Mouse (Mus musculus): Measurements from ENCODE around the gene Pitpnc1.

The Pitpnc1 gene

DNA sequence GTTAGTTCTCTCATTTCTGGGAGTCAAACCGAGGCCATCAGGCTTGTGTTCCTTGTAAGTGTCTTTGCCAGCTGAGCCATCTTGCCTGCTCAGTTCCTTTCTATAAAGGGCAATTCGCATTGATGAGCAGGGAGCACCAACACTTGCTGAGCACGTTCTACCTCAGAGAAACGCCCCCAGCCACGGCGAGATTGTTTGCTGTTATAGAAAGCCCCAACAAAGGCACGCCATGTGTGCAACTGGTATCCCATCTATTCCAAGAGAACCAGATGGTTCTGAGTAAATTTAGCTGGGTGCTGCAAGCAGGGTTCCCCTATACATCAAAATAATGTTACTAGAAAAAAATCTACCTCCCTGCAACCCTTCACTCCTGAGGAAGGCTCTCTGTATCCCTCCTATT is 188.0 kb downstream of the Pitpnc1 start:
- no peak for DNase-seq (ENCODE audit: low read depth, low spot score)

DNA sequence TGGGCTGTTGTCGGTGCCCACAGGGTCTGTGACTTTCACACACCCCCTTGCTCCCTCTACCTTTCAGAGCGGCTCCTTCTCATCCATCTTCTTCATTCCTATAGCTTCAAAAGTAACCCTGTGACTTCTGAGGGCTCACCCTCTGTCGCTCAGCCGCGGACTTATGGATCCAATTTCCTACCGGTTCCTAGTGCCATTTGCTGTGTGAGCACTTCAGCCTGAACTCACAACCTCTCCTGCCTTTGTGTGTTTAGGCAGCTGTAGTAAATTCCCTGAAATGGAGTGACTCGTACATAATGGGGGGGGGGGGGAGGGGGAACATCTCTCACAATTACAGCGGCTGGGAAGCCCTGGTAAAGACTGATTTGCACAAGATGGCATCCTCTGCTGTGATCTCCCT is 191.2 kb downstream of the Pitpnc1 start:
- DNase-seq (ENCODE audit: low read depth, low spot score), result no peak

- no peak for DNase-seq (ENCODE audit: low read depth, low spot score)
Observed at GRCm38 (mm10) chr11:107276898-107277297, 193.6 kb downstream of the Pitpnc1 start.

DNA sequence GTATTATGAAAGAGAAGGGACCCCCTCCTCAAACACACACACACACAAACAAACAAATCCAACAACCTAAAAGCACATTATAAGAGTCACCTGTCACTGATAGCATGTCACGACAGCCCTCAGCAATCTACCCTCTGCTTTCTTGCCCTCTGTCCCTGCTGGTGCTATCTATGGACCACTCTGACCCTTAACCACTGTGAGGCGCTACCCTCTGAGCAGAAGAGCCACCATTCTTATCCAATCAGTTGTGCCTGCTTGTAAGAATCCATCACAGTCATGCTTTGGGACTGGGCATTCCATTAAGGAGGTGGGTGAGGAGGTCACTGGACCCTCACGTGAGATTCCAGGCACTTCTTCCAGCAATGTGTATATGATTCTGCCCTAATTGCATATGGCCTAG is 194.2 kb downstream of the Pitpnc1 start:
- DNase-seq (ENCODE audit: low read depth, low spot score), result no peak

DNA sequence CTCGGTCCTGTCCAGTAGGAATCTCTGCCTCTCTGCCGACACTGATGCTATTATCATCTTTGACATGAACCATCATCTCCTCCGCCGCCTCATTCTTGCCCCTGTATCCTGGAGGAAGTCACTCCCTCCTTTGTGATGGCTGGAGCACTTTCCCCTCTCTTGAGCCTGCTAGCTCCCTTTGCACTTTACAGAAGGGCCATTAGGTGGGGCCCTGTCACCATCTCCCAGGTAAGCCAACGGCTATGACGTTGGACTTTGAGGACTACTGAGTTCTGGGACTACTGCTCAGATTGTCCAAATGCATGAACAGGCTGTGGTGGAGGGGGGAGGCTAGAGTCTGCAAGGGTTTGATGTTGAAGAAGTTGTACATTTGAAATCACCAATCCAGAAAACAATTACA is 194.6 kb downstream of the Pitpnc1 start:
- DNase-seq (ENCODE audit: low read depth, low spot score), result no peak

- no peak for DNase-seq (ENCODE audit: low read depth, low spot score)
Observed at GRCm38 (mm10) chr11:107274206-107274605, 196.3 kb downstream of the Pitpnc1 start.

GRCm38 (mm10) chr11:107272351-107272975 is 198.0 kb downstream of the Pitpnc1 start:
- no peak for DNase-seq (ENCODE audit: low read depth, low spot score)

- no peak for DNase-seq (ENCODE audit: low read depth, low spot score)
Observed at GRCm38 (mm10) chr11:107270564-107270963, 199.9 kb downstream of the Pitpnc1 start.

DNA sequence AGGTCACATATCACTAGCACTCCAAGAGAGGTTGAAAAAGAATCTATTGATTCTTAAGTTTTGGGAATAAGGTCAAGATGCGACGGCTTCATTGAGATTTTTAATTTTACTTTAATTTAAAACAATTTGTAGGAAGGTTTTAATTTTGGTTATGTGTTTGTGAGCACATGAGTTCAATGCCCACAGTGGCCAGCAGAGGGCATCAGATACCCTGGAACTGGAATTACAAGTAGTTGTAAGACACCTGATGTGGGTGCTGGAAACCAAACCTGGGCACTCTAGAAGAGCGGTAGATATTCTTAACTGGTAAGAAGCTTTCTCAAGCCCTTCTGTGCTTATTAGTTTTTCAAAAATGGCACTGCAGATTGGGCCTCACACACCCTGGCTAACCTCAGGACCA is 203.0 kb downstream of the Pitpnc1 start:
- no peak for DNase-seq (ENCODE audit: low read depth, low spot score)

GRCm38 (mm10) chr11:107265861-107266260 is 204.6 kb downstream of the Pitpnc1 start:
- DNase-seq (ENCODE audit: low read depth, low spot score), result no peak

DNA sequence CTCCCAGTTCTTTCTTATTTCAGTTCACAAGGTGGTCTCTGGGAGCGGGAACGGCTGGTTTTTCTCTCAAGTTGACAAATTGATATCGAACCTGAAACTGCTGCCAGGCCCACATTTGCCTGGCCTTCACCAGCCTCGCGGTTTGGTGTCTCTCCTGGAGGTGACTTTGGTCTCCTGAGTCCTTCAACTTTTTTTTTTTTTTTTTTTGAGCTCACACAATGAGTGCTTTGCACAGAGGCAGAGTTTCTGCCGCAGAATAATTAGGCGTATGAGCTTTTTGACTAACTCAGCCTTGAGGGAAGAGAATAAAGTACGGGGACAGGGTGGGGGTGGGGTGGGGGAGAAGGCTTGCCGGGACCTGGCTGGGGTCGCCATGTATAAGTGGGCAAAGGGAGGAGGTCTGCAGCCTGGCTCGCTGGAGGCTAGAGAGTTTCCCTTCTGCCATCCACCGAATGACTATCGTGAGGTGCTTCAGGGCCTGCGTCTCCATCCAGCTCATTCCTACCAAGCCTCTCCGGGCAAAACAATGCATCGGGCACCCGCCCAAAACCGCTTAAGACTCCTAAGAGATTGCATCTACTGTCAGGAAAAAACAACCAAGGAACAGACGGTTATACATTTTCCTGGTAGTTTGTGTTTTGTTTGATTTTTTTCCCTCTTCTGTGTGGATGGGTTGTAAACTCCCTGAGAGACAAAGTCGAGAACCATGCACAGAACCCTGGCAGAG is 205.4 kb downstream of the Pitpnc1 start:
- DNase-seq (ENCODE audit: low read depth, low spot score), result no peak

DNA sequence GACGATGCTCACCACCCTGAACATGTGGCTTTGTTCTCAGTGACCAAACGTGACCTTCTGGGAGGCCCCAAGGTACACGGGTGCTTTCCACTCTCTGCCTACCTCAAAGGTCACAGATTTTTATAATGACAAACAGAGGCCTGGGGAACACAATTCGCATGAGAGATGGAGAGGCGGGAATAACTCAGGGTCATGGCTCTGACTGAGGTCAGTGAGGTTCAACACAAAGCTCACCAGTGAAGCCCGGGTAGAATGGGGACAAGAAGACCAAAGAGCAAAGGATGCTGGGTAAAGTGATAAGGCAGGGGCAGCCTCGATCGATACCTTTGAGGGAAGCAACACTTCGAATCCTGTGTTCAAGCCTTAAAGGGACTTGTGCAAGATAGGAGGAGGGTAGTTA is 206.7 kb downstream of the Pitpnc1 start:
- no peak for DNase-seq (ENCODE audit: low read depth, low spot score)

GRCm38 (mm10) chr11:107259428-107259827 is 211.1 kb downstream of the Pitpnc1 start:
- no peak for DNase-seq (ENCODE audit: low read depth, low spot score)

DNA sequence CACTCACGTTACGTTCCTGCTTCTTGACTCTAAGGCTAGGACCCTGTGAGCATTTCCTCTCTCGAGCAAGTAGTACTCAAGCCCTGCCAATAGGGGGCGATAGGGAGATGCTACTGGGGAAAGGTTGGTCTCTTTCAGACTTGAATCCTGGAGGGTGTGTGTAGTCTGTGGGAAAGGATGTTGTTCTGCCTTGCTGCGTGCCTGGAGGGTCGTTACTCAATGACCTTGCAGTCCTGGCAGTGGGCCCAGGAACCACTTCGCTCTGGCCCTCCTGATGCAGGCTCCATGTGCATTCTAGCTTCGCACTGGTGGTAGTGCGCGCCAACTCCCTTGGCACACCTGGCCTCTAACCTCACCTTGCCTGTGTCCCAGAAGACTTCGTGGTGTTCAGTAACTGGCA is 215.3 kb downstream of the Pitpnc1 start:
- DNase-seq (ENCODE audit: low read depth, low spot score), result no peak

- DNase-seq (ENCODE audit: low read depth, low spot score), result no peak
Observed at GRCm38 (mm10) chr11:107254181-107254580, 216.3 kb downstream of the Pitpnc1 start.

- no peak for DNase-seq (ENCODE audit: low read depth, low spot score)
Observed at GRCm38 (mm10) chr11:107252026-107252425, 218.5 kb downstream of the Pitpnc1 start.

DNA sequence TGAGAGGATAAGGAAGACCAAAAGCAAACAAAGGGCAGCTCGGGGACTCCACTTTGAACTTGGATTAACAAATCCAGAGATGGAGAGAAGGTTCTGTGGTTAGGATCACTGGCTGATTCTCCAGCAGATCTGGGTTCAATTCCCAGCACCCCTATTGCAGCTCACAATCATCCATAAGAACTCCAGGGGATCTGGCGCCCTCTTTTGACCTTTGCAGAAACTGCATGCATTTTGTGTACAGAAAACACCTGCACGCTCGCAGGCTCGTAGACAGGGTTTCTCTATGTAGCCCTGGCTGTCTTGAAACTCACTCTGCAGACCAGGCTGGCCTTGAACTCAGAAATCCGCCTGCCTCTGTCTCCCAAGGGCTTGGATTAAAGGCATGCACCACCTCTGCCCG is 219.0 kb downstream of the Pitpnc1 start:
- DNase-seq (ENCODE audit: low read depth, low spot score), result no peak

- no peak for DNase-seq (ENCODE audit: low read depth, low spot score)
Observed at GRCm38 (mm10) chr11:107250882-107251281, 219.6 kb downstream of the Pitpnc1 start.

GRCm38 (mm10) chr11:107248753-107249152 is 221.7 kb downstream of the Pitpnc1 start:
- DNase-seq (ENCODE audit: low read depth, low spot score), result no peak

- no peak for DNase-seq (ENCODE audit: low read depth, low spot score)
Observed at GRCm38 (mm10) chr11:107245657-107246056, 224.8 kb downstream of the Pitpnc1 start.

DNA sequence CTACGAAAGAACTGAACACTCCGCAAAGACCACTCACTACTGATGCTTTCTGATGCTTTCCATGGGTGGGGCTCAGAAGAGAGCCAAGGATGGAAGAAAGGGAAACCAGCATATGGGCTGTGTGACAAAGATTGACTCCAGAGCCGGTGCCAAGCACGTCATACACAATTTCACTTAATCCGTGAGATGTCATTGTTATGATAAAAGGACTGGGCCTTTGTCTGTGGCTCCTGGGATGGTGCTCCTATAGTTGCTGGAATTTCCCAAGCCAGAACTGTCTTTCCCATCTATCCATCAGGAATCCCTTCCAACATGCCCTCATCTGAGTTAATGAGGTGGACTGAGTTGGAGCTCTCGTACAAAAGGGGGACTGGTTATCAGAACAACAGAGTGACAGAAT is 227.4 kb downstream of the Pitpnc1 start:
- DNase-seq (ENCODE audit: low read depth, low spot score), result no peak

DNA sequence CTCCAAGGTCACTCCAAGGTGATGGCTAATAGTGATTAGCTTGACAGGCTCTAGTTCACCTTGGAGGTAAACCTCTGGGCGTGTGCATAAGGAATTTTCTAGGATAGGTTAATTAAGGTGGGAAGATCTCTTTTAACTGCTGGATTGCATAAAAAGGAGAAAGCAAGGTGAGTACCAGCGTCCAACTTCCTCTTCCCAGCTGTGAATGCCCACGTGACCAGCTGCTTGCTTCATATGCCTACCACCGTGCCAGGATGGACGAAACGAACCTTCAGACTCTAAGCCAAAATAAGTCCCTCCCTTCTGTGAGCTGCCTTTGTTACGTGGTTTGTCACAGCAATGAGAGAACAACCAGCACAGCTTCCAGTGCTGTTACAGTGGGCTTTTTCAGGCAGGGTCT is 228.8 kb downstream of the Pitpnc1 start:
- no peak for DNase-seq (ENCODE audit: low read depth, low spot score)

GRCm38 (mm10) chr11:107238506-107238905 is 232.0 kb downstream of the Pitpnc1 start:
- DNase-seq (ENCODE audit: low read depth, low spot score), result no peak
